Mouse (Mus musculus): ENCODE data around the gene Zbtb37. TPM values are rescaled to one million over a fixed set of nuclear protein-coding genes. Genes with fewer than 3 reads are reported as not detected.

Zbtb37 gene
- total and polyA plus RNA-seq, 2 experiments from 2014 or later, result 5.0 to 5.6 TPM

DNA sequence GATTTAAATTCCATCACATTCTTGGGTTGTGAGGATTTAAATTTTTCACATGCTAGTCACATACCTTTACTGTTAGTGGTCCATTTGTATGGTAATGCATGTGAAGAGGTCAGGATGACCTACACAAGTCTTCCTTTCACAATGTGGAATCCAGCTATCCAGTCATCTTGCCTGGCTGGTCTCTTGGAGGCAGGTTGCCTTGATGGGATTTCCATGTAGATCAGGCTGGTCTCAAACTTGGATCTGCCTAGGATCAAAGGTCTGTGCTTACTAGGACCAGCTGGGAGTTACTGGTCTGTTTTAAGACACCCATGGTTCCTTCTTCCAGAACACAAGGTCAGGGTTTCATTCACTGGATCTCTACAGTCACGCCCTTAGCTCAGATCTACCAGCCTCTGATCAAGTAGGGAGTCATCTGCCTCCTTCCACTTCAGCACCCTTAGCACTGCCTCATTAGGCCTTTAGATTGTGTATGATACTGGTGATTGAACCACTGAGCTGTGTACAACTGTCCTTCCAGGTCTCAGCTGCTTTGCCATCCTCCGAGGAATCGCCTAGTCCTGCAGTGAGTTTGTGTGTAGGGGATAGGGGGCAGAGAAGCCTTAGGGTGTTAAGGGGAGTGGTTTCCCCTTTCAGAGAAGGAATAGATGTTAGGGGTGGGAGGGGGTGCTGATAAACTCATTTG, 5.2 kb upstream of the Zbtb37 start:
- no peak for DNase-seq (ENCODE audit: low spot score)
- WGBS, result 36% methylated on average over 3 of the region's 3 CpGs
- no peak for ATAC-seq (ENCODE audit: insufficient read depth, low read depth)
- Histone ChIP-seq H3K4me2 (ENCODE audit: low read depth, low read length) (no peak overlapping the region), H3K4me3 (ENCODE audit: low read depth, low read length) (no peak overlapping the region), H3K9me3 (replicated peaks; ENCODE audit: control insufficient read depth, low read length) (no peaks in the 10 kb centered on the region), H3K27me3 (ENCODE audit: control insufficient read depth, insufficient read depth, low read length) (no peaks in the 10 kb centered on the region), H3K36me3 (replicated peaks; ENCODE audit: control insufficient read depth, insufficient read depth, low read length) (peaks cover 27% of the 10 kb centered on the region), H3K4me1 (ENCODE audit: control insufficient read depth, insufficient read depth) (peaks cover 14% of the 10 kb centered on the region; the same call in 1 of the 2 replicates), H3K27ac (ENCODE audit: low read depth) (peak overlapping the region; percentile 61), H3K9ac (replicated peaks; ENCODE audit: low read depth, low read length) (no peak overlapping the region)
- TF ChIP-seq EP300 (IDR thresholded peaks at IDR 0.05; ENCODE audit: low read depth) (no peak), CTCF (IDR thresholded peaks at IDR 0.05; ENCODE audit: low read depth) (no peak)

DNA sequence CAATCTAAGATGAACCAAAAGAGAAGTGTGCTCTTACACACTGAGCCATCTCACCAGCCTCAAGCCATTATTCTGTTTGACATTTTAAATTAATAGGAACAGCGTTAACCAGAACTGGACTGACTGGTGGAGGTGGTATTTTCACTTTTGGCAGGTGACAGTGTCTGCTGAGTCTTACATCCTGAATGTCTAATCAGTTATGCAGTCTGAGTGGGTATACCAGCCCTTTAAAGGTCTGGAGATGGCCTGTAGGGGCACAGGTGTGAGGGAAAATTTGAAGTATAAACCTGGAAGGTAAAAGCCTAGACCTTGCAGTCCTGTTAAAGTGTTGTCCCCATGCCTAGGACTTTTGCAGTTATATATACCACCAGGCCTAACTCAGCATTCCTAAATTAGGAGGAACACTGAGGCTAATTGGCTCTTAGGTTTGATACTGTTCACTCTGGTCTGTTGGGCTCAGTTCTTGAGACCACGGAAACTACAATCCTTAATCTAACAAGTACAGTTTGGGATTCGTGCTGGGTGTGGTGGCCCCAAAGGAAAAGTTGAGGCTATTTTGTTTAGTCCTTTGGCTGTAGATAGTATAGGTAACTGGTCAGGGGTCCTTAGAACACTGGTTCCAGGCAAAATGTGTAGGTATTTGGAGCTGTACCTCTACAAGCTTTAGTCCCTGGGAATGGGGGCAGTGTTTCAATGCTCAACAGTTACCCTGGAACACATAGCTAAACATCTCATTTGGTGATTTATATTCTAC, 4.5 kb upstream of the Zbtb37 start:
- DNase-seq (ENCODE audit: low spot score) (no peak), ATAC-seq (ENCODE audit: insufficient read depth, low read depth) (no peak)
- Histone ChIP-seq H3K27me3 (ENCODE audit: control insufficient read depth, insufficient read depth, low read length) (no peaks in the 10 kb centered on the region), H3K4me2 (ENCODE audit: low read depth, low read length) (no peak overlapping the region), H3K9me3 (replicated peaks; ENCODE audit: control insufficient read depth, low read length) (no peaks in the 10 kb centered on the region), H3K36me3 (replicated peaks; ENCODE audit: control insufficient read depth, insufficient read depth, low read length) (peaks cover 24% of the 10 kb centered on the region), H3K9ac (replicated peaks; ENCODE audit: low read depth, low read length) (no peak overlapping the region), H3K4me3 (ENCODE audit: low read depth, low read length) (no peak overlapping the region), H3K27ac (ENCODE audit: low read depth) (peak overlapping the region; percentile 61; the same call in 1 of the 2 replicates), H3K4me1 (ENCODE audit: control insufficient read depth, insufficient read depth) (peaks cover 14% of the 10 kb centered on the region; the same call in 1 of the 2 replicates)
- TF ChIP-seq CTCF (IDR thresholded peaks at IDR 0.05; ENCODE audit: low read depth) (no peak), EP300 (IDR thresholded peaks at IDR 0.05; ENCODE audit: low read depth) (no peak)
- WGBS, result 29% methylated on average over 3 of the region's 3 CpGs

DNA sequence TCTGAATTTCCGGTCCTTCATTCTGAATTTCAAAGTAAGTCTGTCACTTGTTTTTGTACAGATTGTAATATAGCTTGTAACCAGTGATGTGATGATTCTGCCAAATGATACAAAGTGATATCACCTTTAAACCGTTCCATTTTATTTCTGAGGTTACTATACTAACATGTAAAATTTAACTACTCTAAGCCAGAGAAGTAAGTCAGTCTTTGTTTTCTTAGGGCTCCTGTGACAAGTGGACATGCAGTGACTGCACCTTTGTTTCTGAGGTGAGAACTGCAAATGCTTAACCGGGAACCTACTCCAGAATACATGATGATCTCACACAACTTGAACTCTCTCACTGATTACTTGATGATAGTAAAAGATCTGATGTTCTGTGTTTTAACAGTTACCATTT, 3.4 kb upstream of the Zbtb37 start:
- H3K9ac ChIP-seq (replicated peaks; ENCODE audit: low read depth, low read length), result no peak overlapping the region
- peaks cover 14% of the 10 kb centered on the region for H3K4me1 ChIP-seq (ENCODE audit: control insufficient read depth, insufficient read depth)
- H3K4me2 ChIP-seq (ENCODE audit: low read depth, low read length), result no peak overlapping the region
- H3K4me3 ChIP-seq (ENCODE audit: low read depth, low read length), result no peak overlapping the region
- H3K27me3 ChIP-seq (ENCODE audit: control insufficient read depth, insufficient read depth, low read length), result no peaks in the 10 kb centered on the region
- no peaks in the 10 kb centered on the region for H3K9me3 ChIP-seq (replicated peaks; ENCODE audit: control insufficient read depth, low read length)
- DNase-seq (ENCODE audit: low spot score) (no peak), ATAC-seq (ENCODE audit: insufficient read depth, low read depth) (no peak)
- 47% methylated on average over 3 of the region's 3 CpGs for WGBS
- peaks cover 24% of the 10 kb centered on the region for H3K36me3 ChIP-seq (replicated peaks; ENCODE audit: control insufficient read depth, insufficient read depth, low read length)
- TF ChIP-seq CTCF (IDR thresholded peaks at IDR 0.05; ENCODE audit: low read depth) (no peak), EP300 (IDR thresholded peaks at IDR 0.05; ENCODE audit: low read depth) (no peak)
- no peak overlapping the region for H3K27ac ChIP-seq (ENCODE audit: low read depth)

DNA sequence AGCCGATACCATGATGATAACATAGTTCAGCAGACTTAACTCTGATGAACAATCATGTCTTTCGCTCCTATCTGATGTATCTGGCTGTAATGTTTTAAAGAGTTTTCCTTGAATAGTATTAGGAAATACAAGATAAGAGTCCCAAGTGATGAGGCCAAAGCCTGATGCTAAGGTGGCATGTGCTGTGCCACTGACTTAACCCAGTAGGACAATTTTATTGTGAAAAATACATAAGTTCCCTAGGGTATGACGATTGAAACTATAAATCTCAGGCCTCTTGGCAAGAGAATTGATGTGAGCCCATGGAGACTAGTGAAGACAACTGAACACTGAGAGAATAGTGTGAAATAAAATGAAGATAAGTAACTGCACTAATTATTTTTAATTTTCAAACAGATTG, 3.0 kb upstream of the Zbtb37 start:
- no peak overlapping the region; the same call in 1 of the 2 replicates for H3K9ac ChIP-seq (replicated peaks; ENCODE audit: low read depth, low read length)

DNA sequence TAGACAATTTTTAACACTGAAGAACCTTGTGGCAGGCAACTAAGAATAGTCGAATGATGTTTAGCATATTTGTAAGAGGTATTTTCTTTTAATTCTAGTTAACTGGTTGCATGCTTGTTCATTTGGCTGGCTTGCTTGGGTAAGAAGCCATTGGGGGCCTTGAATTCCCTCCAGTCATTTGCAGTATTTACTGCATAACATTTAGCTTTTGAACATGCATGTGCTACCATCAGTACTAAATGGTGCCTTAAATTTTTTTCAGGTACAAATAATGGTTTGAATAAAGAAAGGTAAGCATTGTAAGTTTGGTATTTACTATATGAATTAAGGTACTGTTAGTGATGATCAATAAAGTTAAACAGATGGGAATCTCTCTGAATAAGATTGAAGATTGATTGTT, 2.4 kb upstream of the Zbtb37 start:
- Histone ChIP-seq H3K4me3 (ENCODE audit: low read depth, low read length) (peak overlapping the region; percentile 83), H3K4me1 (ENCODE audit: control insufficient read depth, insufficient read depth) (peaks cover 14% of the 10 kb centered on the region), H3K9me3 (replicated peaks; ENCODE audit: control insufficient read depth, low read length) (no peaks in the 10 kb centered on the region), H3K36me3 (replicated peaks; ENCODE audit: control insufficient read depth, insufficient read depth, low read length) (peaks cover 28% of the 10 kb centered on the region), H3K4me2 (ENCODE audit: low read depth, low read length) (peak overlapping the region; percentile 81), H3K27me3 (ENCODE audit: control insufficient read depth, insufficient read depth, low read length) (no peaks in the 10 kb centered on the region), H3K9ac (replicated peaks; ENCODE audit: low read depth, low read length) (peak overlapping the region; percentile 84; the same call in 1 of the 2 replicates), H3K27ac (ENCODE audit: low read depth) (no peak overlapping the region)
- ATAC-seq (ENCODE audit: insufficient read depth, low read depth) (no peak), DNase-seq (ENCODE audit: low spot score) (no peak)
- 0% methylated on average over 1 of the region's 1 CpGs for WGBS
- TF ChIP-seq EP300 (IDR thresholded peaks at IDR 0.05; ENCODE audit: low read depth) (no peak), CTCF (IDR thresholded peaks at IDR 0.05; ENCODE audit: low read depth) (no peak)

More for the DNA sequence above, 3.0 kb upstream of the Zbtb37 start:
- 0 out of 2 replicates have a peak overlapping the region, but pooled peaks have one; percentile 16 for H3K4me2 ChIP-seq (ENCODE audit: low read depth, low read length)
- no peak overlapping the region for H3K27ac ChIP-seq (ENCODE audit: low read depth)
- ATAC-seq (ENCODE audit: insufficient read depth, low read depth), result no peak
- 36% methylated on average over 3 of the region's 3 CpGs for WGBS
- H3K4me1 ChIP-seq (ENCODE audit: control insufficient read depth, insufficient read depth), result peaks cover 14% of the 10 kb centered on the region
- 0 out of 2 replicates have a peak overlapping the region, but pooled peaks have one; percentile 6 for H3K4me3 ChIP-seq (ENCODE audit: low read depth, low read length)
- peaks cover 24% of the 10 kb centered on the region for H3K36me3 ChIP-seq (replicated peaks; ENCODE audit: control insufficient read depth, insufficient read depth, low read length)
- DNase-seq (ENCODE audit: low spot score), result no peak
- H3K9me3 ChIP-seq (replicated peaks; ENCODE audit: control insufficient read depth, low read length), result no peaks in the 10 kb centered on the region
- H3K27me3 ChIP-seq (ENCODE audit: control insufficient read depth, insufficient read depth, low read length), result no peaks in the 10 kb centered on the region
- TF ChIP-seq CTCF (IDR thresholded peaks at IDR 0.05; ENCODE audit: low read depth), result no peak
- no peak for TF ChIP-seq EP300 (IDR thresholded peaks at IDR 0.05; ENCODE audit: low read depth)
